Mouse (Mus musculus) liver, embryonic 15.5 days (tissue): ENCODE results near the gene Hoxb8. TPM values are rescaled to one million over a fixed set of nuclear protein-coding genes. Genes with fewer than 3 reads are reported as not detected.

ENCODE experiments used
- ATAC-seq: fragments of 200-750 bp; cut with Nextera tagmentation; 2 replicates; pipeline ENCODE4 v1.8.0; 2017; ENCODE audit warnings: moderate number of reproducible peaks, mild to moderate bottlenecking, moderate library complexity; ENCODE audit not compliant: insufficient read depth
- H3K27ac ChIP-seq: fragments of 300-500 bp; sonication (generic); replicated peaks from 2 replicates; pipeline ENCODE4 v1.5.1; 2015; ENCODE audit warnings: mild to moderate bottlenecking, inconsistent platforms
- H3K27me3 ChIP-seq: fragments of 300-500 bp; sonication (generic); 2 replicates; pipeline ENCODE4 v1.6.1; 2015; ENCODE audit warnings: mild to moderate bottlenecking, inconsistent platforms
- H3K36me3 ChIP-seq: fragments of 300-500 bp; sonication (generic); replicated peaks from 2 replicates; pipeline ENCODE4 v1.6.1; 2015; ENCODE audit warnings: moderate library complexity, mild to moderate bottlenecking, inconsistent platforms
- H3K4me1 ChIP-seq: fragments of 300-500 bp; sonication (generic); replicated peaks from 2 replicates; pipeline ENCODE4 v1.6.1; 2015; ENCODE audit warnings: inconsistent platforms
- H3K4me2 ChIP-seq: fragments of 300-500 bp; sonication (generic); 2 replicates; pipeline ENCODE4 v1.6.1; 2015; ENCODE audit warnings: moderate library complexity, mild to moderate bottlenecking, inconsistent platforms
- H3K4me3 ChIP-seq: fragments of 300-500 bp; sonication (generic); replicated peaks from 2 replicates; pipeline ENCODE4 v1.5.1; 2015; ENCODE audit warnings: mild to moderate bottlenecking, inconsistent platforms
- H3K9ac ChIP-seq: fragments of 300-500 bp; sonication (generic); 2 replicates; pipeline ENCODE4 v1.6.1; 2015; ENCODE audit warnings: moderate library complexity, mild to moderate bottlenecking, inconsistent platforms
- H3K9me3 ChIP-seq: fragments of 300-500 bp; sonication (generic); replicated peaks from 2 replicates; pipeline ENCODE4 v1.6.1; 2016; ENCODE audit warnings: inconsistent platforms
- WGBS: fragments of 180-500 bp; shearing (Covaris S2); methylation state at CpG from one replicate; pipeline ENCODE4 v1.1.7; 2015; ENCODE audit warnings: mixed read lengths; ENCODE audit not compliant: insufficient replicate concordance; 5-methylcytosine and 5-hydroxymethylcytosine counted together
- polyA plus RNA-seq: library from polyadenylated mRNA; unstranded; fragments of >200 nt; fragmentation: Nextera tagmentation; extraction: Ambion mirVana; gene quantifications from 2 replicates; pipeline ENCODE4 v1.2.1, GENCODE M21; 2015

The Hoxb8 gene
- polyA plus RNA-seq, 1 experiment from 2014 or later, result not detected

DNA sequence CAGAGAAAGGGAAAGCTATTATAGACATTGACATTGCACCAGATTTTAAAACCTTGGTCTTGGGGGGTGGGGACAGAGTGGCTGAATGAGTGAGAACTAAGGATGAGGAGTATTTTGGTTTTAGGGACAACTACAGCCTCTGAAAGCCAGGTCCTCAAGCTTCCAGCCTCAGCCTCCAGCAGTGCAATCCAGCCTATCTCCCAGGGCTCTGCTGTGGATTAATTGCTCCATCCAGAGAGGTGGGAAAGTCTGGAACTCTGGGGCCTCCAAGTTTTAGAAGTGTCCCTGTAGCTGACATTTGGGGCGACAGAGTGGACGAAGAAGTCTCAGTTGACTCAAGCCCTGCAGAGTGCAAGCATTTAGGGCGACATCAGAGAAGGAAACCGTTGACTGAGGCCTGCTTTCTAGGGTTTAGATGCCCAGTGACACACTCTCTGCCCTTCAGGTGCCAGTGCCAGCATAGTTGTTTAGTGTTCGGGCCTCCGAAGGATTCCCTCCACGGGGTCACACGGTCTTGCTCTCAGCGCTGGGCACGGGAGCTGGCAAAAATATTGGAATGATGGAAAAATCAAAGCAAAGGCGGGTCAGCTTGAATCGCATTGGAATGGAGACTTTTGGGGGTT, 32.2 kb downstream of the Hoxb8 start:
- ATAC-seq, result no peak
- peaks cover 100% of the 10 kb centered on the region for H3K27me3 ChIP-seq
- WGBS, result 20% methylated on average over 12 of the region's 12 CpGs
- 0 out of 2 replicates have a peak, but pooled peaks cover 3% of the 10 kb centered on the region for H3K4me1 ChIP-seq
- H3K4me2 ChIP-seq, result no peak overlapping the region
- H3K27ac ChIP-seq, result no peak overlapping the region
- no peaks in the 10 kb centered on the region for H3K9me3 ChIP-seq
- no peak overlapping the region for H3K9ac ChIP-seq
- no peaks in the 10 kb centered on the region for H3K36me3 ChIP-seq
- H3K4me3 ChIP-seq, result no peak overlapping the region

DNA sequence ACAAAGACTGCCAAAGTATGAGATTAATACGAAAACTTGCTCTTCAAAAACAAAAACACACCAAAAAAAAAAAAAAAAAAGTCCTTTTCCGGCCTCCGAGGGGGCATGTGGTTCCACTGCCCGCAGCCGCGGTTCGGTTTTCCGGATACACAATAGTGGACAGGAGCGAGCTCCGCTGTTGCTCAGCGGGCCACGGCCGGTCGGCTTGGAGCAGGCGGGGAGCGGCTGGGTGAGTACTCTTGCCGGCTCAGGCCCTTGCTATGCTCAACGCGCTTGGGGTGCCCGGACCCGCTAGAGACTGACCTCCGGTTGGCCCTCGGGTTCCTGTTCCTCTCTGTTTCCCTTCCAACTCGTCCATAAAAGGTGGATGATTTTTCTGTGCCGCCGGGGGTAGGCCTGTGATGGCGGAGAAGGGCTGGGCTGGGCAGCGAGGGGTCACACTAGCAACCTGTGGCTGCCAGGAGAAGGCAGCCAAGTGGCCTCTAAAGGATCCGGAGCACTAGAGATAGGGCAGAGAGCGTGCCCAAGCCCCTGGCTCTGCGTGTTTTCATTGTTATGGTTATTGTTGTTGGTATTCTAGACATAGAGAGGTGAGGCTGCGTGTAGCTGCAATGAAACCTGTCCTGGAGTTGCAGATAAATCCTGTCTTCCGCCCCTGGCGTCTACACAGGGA, 33.1 kb downstream of the Hoxb8 start:
- H3K27ac ChIP-seq, result peak overlapping the region; percentile 24; the same call in 1 of the 2 replicates
- H3K4me1 ChIP-seq, result 0 out of 2 replicates have a peak, but pooled peaks cover 3% of the 10 kb centered on the region
- no peaks in the 10 kb centered on the region for H3K36me3 ChIP-seq
- no peaks in the 10 kb centered on the region for H3K9me3 ChIP-seq
- 3% methylated on average over 34 of the region's 34 CpGs for WGBS
- peak overlapping the region; percentile 17; the same call in 1 of the 2 replicates for H3K4me3 ChIP-seq
- H3K4me2 ChIP-seq, result peak overlapping the region; percentile 18
- H3K9ac ChIP-seq, result no peak overlapping the region
- peaks cover 100% of the 10 kb centered on the region for H3K27me3 ChIP-seq
- ATAC-seq, result no peak

DNA sequence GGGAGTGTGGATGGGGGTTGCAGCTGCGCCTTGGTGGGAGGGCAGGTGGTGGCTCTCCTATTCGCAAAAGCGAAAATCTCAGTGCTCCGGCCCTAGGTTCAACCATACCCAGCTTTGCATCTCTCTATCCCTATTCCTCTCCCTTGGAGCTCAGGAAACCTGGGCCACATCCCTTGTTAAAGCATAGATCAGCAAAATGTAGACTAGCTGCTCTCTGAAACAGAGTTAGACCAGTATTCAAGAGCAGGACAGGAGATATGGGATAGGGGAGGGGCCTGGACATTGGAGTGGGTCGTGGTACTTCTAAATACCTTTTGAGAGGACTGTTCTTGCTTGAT, 33.6 kb downstream of the Hoxb8 start:
- H3K36me3 ChIP-seq, result no peaks in the 10 kb centered on the region
- no peak for ATAC-seq
- H3K27me3 ChIP-seq, result peaks cover 100% of the 10 kb centered on the region
- 22% methylated on average over 5 of the region's 5 CpGs for WGBS
- peaks cover 3% of the 10 kb centered on the region; the same call in 1 of the 2 replicates for H3K4me1 ChIP-seq
- H3K9me3 ChIP-seq, result no peaks in the 10 kb centered on the region
- H3K27ac ChIP-seq, result no peak overlapping the region
- no peak overlapping the region for H3K9ac ChIP-seq
- no peak overlapping the region for H3K4me3 ChIP-seq
- 0 out of 2 replicates have a peak overlapping the region, but pooled peaks have one; percentile 18 for H3K4me2 ChIP-seq

GRCm38 (mm10) chr11:96316696-96317607, 35.2 kb downstream of the Hoxb8 start:
- 20% methylated on average over 18 of the region's 18 CpGs for WGBS
- Histone ChIP-seq H3K4me2 (no peak overlapping the region), H3K9me3 (no peaks in the 10 kb centered on the region), H3K4me1 (no peaks in the 10 kb centered on the region; the same call in 1 of the 2 replicates), H3K27ac (no peak overlapping the region), H3K9ac (no peak overlapping the region), H3K36me3 (no peaks in the 10 kb centered on the region), H3K4me3 (no peak overlapping the region), H3K27me3 (peaks cover 99% of the 10 kb centered on the region)
- no peak for ATAC-seq

DNA sequence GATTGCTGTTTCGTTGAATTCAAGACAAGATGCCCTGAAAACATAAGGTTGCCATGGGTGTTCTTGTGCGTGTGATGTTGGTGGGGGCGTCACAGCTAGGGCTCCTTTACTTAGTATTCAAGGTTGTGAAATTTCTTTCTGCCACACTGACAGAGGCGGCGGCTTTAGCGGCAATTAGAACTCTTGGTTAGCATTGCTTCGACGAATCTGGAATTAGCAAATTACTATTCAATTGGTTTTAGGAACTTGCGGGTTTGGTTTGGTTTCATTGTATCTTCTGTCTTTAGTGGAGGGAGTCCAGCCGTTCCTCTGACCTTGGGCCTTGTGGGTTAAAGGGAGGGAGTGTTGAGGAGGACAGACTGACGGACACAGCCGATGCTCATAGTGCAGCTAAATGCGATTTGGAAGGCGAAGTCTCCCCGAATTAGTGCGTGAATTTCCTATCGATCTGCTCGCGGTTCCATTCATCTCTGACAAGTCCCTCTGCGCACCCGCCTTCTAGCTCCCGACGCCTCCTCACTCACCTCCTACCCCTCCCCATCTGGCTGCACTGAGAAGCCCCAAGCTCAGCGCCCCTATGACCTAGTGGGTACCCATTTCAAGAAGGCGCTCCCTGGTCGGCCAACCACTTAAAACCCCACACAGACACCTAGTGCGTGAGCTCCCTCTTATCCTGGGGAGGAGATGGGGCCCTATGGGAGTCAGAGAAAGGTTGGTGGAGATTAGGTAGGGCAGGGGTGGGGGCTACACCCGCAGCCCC, 36.1 kb downstream of the Hoxb8 start, which contains the start of gene Hoxb4:
TSS of gene Hoxb4 (plus strand) at position 660 of the 760 bp plus-strand sequence.
- no peak for ATAC-seq
- peak within 1 kb of the TSS; percentile 30; the same call in 1 of the 2 replicates for H3K9ac ChIP-seq
- H3K27ac ChIP-seq, result peak within 1 kb of the TSS; percentile 74
- no peaks in the 10 kb centered on the region for H3K9me3 ChIP-seq
- 7% methylated on average over 28 of the region's 28 CpGs for WGBS
- peaks cover 99% of the 10 kb centered on the region for H3K27me3 ChIP-seq
- peak within 1 kb of the TSS; percentile 46 for H3K4me3 ChIP-seq
- H3K4me2 ChIP-seq, result peak within 1 kb of the TSS; percentile 52
- H3K4me1 ChIP-seq, result no peaks in the 10 kb centered on the region; the same call in 1 of the 2 replicates
- H3K36me3 ChIP-seq, result no peaks in the 10 kb centered on the region

DNA sequence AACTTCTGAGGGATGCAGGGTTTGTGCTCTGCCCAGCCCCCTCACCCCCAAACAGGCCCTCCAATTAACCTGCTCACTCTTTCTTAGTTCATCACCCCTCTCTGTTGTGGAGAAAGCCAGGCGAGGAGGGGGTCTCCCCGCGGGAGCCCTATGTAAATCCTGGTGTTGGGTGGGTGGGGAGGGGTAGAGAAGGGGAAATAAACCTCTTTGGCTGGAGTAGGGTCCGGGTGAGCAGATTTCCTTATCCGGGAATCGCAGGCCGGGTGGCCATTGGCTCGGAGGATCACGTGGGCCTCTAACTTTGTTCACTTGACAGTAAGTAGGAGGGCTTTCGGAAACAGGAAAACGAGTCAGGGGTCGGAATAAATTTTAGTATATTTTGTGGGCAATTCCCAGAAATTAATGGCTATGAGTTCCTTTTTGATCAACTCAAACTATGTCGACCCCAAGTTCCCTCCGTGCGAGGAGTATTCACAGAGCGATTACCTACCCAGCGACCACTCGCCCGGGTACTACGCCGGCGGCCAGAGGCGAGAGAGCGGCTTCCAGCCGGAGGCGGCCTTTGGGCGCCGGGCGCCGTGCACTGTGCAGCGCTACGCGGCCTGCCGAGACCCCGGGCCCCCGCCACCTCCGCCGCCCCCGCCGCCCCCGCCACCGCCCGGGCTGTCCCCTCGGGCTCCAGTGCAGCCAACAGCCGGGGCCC, 36.8 kb downstream of the Hoxb8 start:
- under 1% methylated on average over 42 of the region's 45 CpGs for WGBS

GRCm38 (mm10) chr11:96319071-96319902, 37.6 kb downstream of the Hoxb8 start:
- no peak for ATAC-seq
- Histone ChIP-seq H3K4me2 (peak overlapping the region; percentile 52), H3K9me3 (no peaks in the 10 kb centered on the region), H3K27ac (peak overlapping the region; percentile 74), H3K36me3 (no peaks in the 10 kb centered on the region), H3K27me3 (peaks cover 99% of the 10 kb centered on the region), H3K4me1 (no peaks in the 10 kb centered on the region; the same call in 1 of the 2 replicates), H3K9ac (peak overlapping the region; percentile 30; the same call in 1 of the 2 replicates), H3K4me3 (peak overlapping the region; percentile 46)
- under 1% methylated on average over 34 of the region's 34 CpGs for WGBS

More for the DNA sequence above, 36.8 kb downstream of the Hoxb8 start:
- Histone ChIP-seq H3K9me3 (no peaks in the 10 kb centered on the region), H3K4me2 (peak overlapping the region; percentile 52), H3K27ac (peak overlapping the region; percentile 74), H3K4me1 (no peaks in the 10 kb centered on the region; the same call in 1 of the 2 replicates), H3K36me3 (no peaks in the 10 kb centered on the region), H3K27me3 (peaks cover 99% of the 10 kb centered on the region), H3K9ac (peak overlapping the region; percentile 30; the same call in 1 of the 2 replicates), H3K4me3 (peak overlapping the region; percentile 46)
- ATAC-seq, result 0 out of 2 replicates have a peak, but pooled peaks have one; percentile 18

- no peaks in the 10 kb centered on the region for H3K36me3 ChIP-seq
- peak overlapping the region; percentile 25 for H3K4me3 ChIP-seq
- H3K9me3 ChIP-seq, result no peaks in the 10 kb centered on the region
- peak overlapping the region; percentile 52 for H3K4me2 ChIP-seq
- no peaks in the 10 kb centered on the region; the same call in 1 of the 2 replicates for H3K4me1 ChIP-seq
- no peak for ATAC-seq
- H3K27ac ChIP-seq, result peak overlapping the region; percentile 19
- no peak overlapping the region for H3K9ac ChIP-seq
- H3K27me3 ChIP-seq, result peaks cover 99% of the 10 kb centered on the region
- under 1% methylated on average over 29 of the region's 29 CpGs for WGBS
Measured at GRCm38 (mm10) chr11:96319910-96320309, 38.2 kb downstream of the Hoxb8 start.

DNA sequence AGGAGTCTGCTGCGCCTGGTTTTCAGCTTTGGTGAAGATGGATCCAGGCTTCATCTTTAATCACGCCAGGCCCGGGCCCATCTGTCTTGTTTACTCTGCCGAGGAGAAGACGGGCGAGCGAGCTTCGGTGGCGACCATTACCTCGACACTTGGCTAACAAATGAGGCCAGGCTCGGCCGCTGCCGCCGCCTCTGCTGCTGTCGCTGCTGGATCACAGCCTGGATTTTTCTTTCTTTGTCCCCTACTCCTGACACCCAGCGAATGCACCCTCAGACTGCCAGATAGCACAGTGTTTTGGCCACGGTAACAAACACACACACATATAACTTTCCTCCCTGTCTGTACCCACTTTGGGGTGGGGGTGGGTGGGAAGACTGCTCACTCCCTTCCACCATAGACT, 39.0 kb downstream of the Hoxb8 start:
- no peaks in the 10 kb centered on the region for H3K9me3 ChIP-seq

More for the DNA sequence above, 39.0 kb downstream of the Hoxb8 start:
- H3K4me3 ChIP-seq, result no peak overlapping the region
- no peak overlapping the region for H3K9ac ChIP-seq
- no peak overlapping the region for H3K27ac ChIP-seq
- H3K4me1 ChIP-seq, result no peaks in the 10 kb centered on the region; the same call in 1 of the 2 replicates
- ATAC-seq, result no peak
- 48% methylated on average over 17 of the region's 17 CpGs for WGBS
- peaks cover 99% of the 10 kb centered on the region for H3K27me3 ChIP-seq
- no peaks in the 10 kb centered on the region for H3K36me3 ChIP-seq
- no peak overlapping the region for H3K4me2 ChIP-seq
